Mouse (Mus musculus) intestine, embryonic 16.5 days (tissue): ENCODE measurements at regions not wholly inside any gene's neighbourhood (a gene's known extent, or its start where the extent isn't known, plus 50 kb on each side); places are given as distances from the start of the nearest gene placed in this dataset.

ENCODE experiments used
- ATAC-seq: fragments of 200-750 bp; cut with Nextera tagmentation; 2 replicates; pipeline ENCODE4 v1.8.0; 2017; ENCODE audit warnings: moderate TSS enrichment, moderate library complexity
- H3K27ac ChIP-seq: fragments of 300-500 bp; sonication (generic); 2 replicates; pipeline ENCODE4 v1.5.1; 2014; ENCODE audit warnings: mild to moderate bottlenecking, low read length
- H3K27me3 ChIP-seq: fragments of 300-500 bp; sonication (generic); replicated peaks from 2 replicates; pipeline ENCODE4 v1.6.1; 2014; ENCODE audit warnings: low read length, control low read depth, mixed read lengths; ENCODE audit not compliant: control insufficient read depth, insufficient read depth
- H3K36me3 ChIP-seq: fragments of 300-500 bp; sonication (generic); 2 replicates; pipeline ENCODE4 v1.6.1; 2014; ENCODE audit warnings: low read length, control low read depth; ENCODE audit not compliant: control insufficient read depth, insufficient read depth
- H3K4me1 ChIP-seq: fragments of 300-500 bp; sonication (generic); 2 replicates; pipeline ENCODE4 v1.6.1; 2014; ENCODE audit warnings: low read length, control low read depth, mixed read lengths; ENCODE audit not compliant: control insufficient read depth, insufficient read depth
- H3K4me2 ChIP-seq: fragments of 300-500 bp; sonication (generic); 2 replicates; pipeline ENCODE4 v1.6.1; 2014; ENCODE audit warnings: low read depth, low read length, control low read depth
- H3K4me3 ChIP-seq: fragments of 300-500 bp; sonication (generic); 2 replicates; pipeline ENCODE4 v1.5.1; 2014; ENCODE audit warnings: mild to moderate bottlenecking, low read length
- H3K9ac ChIP-seq: fragments of 300-500 bp; sonication (generic); 2 replicates; pipeline ENCODE4 v1.6.1; 2014; ENCODE audit warnings: low read depth, low read length
- H3K9me3 ChIP-seq: fragments of 300-500 bp; sonication (generic); 2 replicates; pipeline ENCODE4 v1.6.1; 2016; ENCODE audit warnings: low read length, control low read depth; ENCODE audit not compliant: control insufficient read depth
- WGBS: fragments of 180-500 bp; shearing (Covaris S2); extraction: QIAGEN DNeasy Blood & Tissue Kit; methylation state at CpG from one replicate; pipeline ENCODE4 v1.1.7; 2014; 5-methylcytosine and 5-hydroxymethylcytosine counted together

DNA sequence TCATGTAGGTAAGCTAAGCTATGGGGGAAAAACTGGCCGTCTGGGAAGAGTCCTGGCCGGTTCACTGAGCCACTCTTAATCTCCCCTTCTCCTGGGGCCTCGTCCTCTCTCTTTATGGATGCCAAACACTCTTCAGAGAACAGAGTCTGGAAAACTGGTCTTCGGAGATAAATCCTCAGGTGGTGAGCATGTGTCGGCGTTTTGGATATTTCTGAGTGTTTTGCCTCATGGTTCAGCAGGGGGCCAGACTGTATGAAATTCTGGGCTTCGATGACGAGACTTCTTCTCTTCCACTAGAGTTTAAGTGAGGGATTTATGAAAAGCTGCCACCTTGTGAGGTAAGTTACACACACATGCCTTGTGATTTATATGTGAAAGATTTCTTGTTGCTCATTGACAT lies 51.8 kb upstream of the Tenm3 start:
- H3K4me1 ChIP-seq, result no peaks in the 10 kb centered on the region
- H3K9ac ChIP-seq, result no peak overlapping the region
- H3K36me3 ChIP-seq, result no peaks in the 10 kb centered on the region
- H3K4me3 ChIP-seq, result no peak overlapping the region
- H3K4me2 ChIP-seq, result no peak overlapping the region
- WGBS, result 56% methylated on average over 8 of the region's 8 CpGs
- no peaks in the 10 kb centered on the region for H3K9me3 ChIP-seq
- no peaks in the 10 kb centered on the region for H3K27me3 ChIP-seq
- no peak overlapping the region for H3K27ac ChIP-seq
- ATAC-seq, result no peak
